Mouse (Mus musculus) megakaryocyte, adult 5-6 weeks (primary cell): ENCODE data around the gene Hyal1. TPM values are rescaled to one million over a fixed set of nuclear protein-coding genes. Genes with fewer than 3 reads are reported as not detected.
"Not testable (repeated sequence)": the region's sequence is repeated elsewhere in the genome, so short reads cannot be mapped to it uniquely, and the experiment has no call there.

Source experiments
- ATAC-seq: 2 replicates; pipeline ENCODE4 v1.8.0; 2016; ENCODE audit warnings: mild to moderate bottlenecking, inconsistent platforms; ENCODE audit not compliant: poor library complexity, severe bottlenecking
- total RNA-seq, 2 experiments: library from RNA; stranded (forward) in 1 of 2; stranded (reverse) in 1 of 2; fragments of 153-499, 151-499 nt in 1 of 2; fragments of 221-1000, 200-1000 nt in 1 of 2; gene quantifications; 2 replicates each; pipeline versions ENCODE4 v1.2.3 to v1.2.4; 2015 to 2017

Gene Hyal1
- total RNA-seq, 2 experiments from 2014 or later, result 0.38 to 0.99 TPM

GRCm38 (mm10) chr9:107570016-107570415, 6.7 kb upstream of the Hyal1 start:
- no peak for ATAC-seq

DNA sequence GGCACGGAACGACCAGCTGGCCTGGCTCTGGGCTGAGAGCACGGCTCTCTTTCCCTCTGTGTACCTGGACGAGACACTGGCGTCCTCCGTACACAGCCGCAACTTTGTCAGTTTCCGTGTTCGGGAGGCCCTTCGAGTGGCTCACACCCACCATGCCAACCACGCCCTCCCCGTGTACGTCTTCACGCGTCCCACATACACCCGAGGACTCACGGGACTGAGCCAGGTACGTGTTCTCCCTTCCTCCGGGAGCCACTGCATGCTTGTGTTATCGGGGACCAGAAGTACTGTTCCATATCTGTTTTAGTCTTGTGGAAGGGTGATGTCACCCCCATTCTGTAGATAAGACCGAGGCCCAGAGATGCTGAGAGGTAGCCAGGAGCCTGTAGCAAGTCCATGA, 5.9 kb upstream of the Hyal1 start:
- no peak for ATAC-seq

DNA sequence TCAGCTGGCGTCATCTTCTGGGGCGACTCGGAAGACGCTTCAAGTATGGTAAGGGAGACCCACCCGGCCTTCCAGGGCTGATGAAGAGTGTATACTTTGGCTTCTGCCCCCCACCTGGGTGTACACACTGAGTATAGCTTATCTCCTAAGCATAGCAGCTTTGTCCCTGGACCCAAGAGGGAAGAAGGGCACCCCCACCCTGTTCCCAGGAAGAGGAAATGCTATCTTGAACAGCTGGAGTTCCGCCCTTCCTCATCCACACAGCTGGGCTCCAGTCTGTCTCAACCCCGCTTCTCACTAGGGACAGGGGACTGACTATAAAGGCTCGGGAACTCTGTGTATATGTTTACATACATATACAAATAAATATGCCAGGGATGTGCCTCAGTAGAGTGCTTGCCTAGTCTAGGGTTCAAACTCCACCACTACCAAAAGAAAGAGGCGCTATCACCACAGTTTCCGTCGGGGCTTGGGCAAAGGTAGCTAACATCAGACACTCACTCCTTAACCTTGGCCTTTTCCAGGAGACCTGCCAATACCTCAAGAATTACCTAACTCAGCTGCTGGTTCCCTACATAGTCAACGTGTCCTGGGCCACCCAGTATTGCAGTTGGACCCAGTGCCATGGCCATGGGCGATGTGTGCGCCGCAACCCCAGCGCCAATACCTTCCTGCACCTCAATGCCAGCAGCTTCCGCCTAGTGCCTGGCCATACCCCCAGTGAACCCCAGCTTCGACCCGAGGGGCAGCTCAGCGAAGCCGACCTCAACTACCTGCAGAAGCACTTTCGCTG, 5.0 kb upstream of the Hyal1 start:
- ATAC-seq, result no peak

DNA sequence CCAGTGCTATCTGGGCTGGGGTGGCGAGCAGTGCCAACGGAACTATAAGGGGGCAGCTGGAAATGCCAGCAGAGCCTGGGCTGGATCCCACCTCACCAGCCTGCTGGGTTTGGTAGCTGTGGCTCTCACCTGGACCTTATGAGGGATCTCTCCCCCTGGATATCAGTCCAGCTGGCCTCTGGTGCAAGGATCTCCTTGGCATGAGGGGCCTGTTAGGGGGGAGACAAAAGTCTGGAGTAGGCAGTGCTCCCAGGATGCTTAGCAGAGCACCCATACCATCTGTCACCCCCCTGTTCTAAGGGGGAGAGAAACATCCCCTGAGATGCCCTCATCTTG, 4.4 kb upstream of the Hyal1 start:
- no peak for ATAC-seq

DNA sequence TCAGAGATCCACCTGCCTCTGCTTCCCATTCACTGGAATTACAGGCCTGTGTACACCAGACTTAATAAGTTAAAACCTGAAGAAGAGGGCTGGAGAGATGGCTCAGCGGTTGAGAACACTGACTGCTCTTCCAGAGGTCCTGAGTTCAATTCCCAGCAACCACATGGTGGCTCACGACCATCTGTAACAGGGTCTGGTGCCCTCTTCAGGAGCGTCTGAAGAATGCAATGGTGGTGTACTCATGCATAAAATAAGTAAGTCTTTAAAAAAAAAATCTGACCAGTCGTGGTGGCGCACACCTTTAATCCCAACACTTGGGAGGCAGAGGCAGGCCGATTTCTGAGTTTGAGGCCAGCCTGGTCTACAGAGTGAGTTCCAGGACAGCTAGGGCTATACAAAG, 3.0 kb upstream of the Hyal1 start:
- ATAC-seq, result not testable (repeated sequence)

GRCm38 (mm10) chr9:107575579-107576356, 959 bp upstream of the Hyal1 start:
- no peak for ATAC-seq

DNA sequence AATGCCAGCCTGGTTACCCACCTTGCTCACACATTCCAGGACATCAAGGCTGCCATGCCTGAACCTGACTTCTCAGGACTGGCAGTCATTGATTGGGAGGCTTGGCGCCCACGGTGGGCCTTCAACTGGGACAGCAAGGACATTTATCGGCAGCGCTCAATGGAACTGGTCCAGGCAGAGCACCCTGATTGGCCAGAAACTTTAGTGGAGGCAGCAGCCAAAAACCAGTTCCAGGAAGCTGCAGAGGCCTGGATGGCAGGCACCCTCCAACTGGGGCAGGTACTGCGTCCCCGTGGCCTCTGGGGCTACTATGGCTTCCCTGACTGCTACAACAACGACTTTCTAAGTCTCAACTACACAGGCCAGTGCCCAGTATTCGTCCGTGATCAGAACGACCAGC, 1.1 kb downstream of the Hyal1 start:
- ATAC-seq, result no peak

DNA sequence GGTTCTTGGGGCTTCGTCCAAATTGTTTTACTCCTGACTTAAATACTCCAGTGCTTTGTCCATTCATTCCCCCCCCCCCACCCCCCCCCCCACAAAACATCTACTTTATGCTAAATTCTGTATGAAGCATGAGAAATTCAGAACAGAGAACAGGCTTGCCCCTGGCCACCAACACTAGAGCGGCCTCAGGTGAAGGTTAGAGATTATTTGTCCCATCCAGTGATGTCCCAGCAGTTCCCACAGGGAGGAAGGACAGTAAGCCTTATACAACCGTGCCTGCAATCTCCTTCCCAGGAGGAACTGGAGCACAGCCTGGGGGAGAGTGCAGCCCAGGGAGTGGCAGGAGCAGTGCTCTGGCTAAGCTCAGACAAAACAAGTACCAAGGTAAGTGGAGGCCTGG, 1.9 kb downstream of the Hyal1 start, which contains the start of gene Naa80:
Gene Naa80, plus strand, starts transcription at position 301 of the 400 bp plus-strand sequence.
- no peak for ATAC-seq

DNA sequence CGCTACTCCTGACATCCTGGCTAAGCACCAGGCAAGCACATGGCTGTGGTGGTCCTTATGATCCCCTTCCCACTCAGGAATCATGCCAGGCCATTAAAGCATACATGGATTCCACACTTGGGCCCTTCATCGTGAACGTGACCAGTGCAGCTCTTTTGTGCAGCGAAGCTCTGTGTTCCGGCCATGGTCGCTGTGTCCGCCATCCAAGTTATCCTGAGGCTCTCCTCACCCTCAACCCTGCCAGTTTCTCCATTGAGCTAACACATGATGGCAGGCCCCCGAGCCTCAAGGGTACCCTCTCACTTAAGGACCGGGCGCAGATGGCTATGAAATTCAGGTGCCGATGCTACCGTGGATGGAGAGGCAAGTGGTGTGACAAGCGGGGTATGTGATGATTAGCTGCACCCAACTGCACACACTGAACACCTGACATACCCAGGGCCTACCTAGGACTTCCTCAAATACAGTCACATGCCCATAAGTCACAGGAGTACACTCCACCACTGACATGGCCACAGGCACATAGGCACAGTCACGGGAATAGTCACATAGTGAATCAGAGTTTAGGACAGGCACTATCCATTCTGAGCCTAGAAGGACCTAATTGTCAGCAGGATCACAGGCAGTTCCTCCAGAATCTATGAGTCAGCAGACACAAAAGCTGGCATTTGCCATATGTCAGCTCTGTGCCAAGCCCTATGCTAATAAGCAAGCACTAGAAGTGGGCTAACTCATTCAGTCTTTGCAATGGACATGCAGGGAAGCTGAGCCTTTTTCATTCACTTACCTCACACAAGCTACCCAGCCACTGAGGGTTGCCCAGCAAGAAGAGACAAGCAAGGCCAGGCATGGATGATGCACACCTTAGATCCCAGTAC, 2.5 kb downstream of the Hyal1 start:
- ATAC-seq, result no peak

DNA sequence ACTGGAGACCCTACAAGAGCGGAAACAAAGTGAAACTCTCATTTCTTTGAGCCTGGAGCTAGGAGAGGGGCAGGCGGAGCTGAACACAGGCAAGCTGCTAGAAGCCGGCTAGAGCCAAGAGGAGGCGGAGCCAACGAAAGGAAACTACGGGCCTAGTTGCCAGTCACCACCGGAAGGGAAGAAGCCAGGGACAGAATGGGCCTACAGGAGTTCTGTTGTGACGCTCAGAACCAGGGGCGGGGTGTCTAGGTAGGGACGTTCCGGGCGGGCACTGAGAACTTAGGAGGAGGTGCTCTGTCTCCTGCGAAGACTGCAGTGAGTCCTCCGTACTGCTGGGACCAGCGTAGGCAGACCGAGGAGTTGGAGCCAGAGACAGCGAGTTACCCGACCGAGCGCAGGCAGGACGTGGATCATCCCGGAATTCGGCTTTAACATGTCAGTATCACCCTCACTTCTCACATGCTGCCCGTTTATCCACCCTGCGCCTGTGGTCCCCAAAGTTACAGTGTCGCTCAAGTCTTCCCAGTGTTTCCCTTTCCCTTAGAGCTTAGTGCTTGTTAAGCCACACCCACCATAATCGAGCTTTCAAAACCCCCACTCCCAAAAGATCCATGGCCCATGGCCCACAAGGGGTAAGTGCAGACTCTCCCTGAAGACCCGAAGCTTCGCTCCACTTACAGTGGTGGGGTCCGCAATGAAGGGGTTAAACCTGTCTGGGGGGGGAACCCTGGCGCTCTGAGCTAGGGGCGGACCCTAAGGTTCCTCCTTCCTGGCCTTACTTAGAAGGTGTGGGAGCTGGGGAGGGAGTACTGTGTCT, 4.0 kb downstream of the Hyal1 start, which contains the start of gene Hyal3:
Gene Hyal3, plus strand, starts transcription at position 318 of the 817 bp plus-strand sequence.
- ATAC-seq, result peak; percentile 77

DNA sequence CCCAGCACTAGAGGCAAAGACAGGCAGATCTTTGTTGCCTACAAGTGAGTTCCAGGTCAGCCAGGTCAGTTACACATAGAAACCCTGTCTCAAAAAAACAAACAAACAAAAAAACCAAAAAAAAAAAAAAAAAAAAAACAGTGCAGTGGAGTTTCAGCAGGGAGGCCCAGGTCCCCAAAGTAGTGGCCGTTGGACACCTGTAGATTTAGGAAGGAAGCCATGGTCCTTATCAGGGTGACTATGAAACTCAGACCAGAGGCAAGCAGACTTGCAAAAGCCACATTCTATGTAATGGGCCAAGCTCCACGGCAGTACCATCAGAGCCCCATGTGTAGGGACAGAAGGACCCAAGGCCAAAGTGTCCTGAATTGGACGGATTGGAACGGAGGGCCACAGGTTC, 4.9 kb downstream of the Hyal1 start:
- ATAC-seq, result no peak

- ATAC-seq, result no peak
Observed at GRCm38 (mm10) chr9:107582509-107583062, 5.9 kb downstream of the Hyal1 start.

DNA sequence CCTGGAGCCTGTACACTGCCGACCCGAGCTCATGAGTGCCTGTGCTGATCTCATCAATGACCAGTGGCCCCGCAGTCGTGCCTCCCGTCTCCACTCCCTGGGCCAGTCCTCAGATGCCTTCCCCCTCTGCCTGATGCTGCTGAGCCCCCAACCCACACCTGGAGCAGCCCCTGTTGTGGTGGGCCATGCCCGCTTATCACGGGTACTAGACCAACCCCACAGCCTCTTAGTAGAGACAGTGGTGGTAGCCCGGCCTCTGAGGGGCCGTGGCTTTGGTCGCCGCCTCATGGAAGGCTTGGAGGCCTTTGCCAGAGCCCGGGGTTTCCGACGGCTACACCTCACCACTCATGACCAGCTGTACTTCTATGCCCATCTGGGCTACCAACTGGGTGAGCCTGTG, 6.4 kb downstream of the Hyal1 start:
- ATAC-seq, result no peak

DNA sequence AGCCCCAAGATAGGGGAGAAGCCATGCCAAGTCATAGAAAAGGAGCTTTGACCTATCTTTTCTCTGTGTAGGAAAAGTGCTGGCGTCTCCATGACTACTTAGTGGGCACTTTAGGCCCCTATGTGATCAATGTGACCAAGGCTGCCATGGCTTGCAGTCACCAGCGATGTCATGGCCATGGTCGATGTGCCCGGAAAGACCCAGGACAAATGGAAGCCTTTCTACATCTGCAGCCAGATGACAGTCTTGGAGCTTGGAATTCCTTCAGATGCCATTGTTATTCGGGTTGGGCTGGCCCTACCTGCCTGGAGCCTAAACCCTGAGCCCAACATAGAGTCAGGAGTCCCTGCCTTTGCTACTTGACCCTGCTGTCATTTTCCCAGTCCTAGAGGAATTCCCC, 9.8 kb downstream of the Hyal1 start:
- no peak for ATAC-seq

- ATAC-seq, result peak; percentile 97
Observed at GRCm38 (mm10) chr9:107586974-107587832, 10.5 kb downstream of the Hyal1 start, which contains the start of gene Ifrd2. Gene Ifrd2 (plus strand): TSS chr9:107587642.

DNA sequence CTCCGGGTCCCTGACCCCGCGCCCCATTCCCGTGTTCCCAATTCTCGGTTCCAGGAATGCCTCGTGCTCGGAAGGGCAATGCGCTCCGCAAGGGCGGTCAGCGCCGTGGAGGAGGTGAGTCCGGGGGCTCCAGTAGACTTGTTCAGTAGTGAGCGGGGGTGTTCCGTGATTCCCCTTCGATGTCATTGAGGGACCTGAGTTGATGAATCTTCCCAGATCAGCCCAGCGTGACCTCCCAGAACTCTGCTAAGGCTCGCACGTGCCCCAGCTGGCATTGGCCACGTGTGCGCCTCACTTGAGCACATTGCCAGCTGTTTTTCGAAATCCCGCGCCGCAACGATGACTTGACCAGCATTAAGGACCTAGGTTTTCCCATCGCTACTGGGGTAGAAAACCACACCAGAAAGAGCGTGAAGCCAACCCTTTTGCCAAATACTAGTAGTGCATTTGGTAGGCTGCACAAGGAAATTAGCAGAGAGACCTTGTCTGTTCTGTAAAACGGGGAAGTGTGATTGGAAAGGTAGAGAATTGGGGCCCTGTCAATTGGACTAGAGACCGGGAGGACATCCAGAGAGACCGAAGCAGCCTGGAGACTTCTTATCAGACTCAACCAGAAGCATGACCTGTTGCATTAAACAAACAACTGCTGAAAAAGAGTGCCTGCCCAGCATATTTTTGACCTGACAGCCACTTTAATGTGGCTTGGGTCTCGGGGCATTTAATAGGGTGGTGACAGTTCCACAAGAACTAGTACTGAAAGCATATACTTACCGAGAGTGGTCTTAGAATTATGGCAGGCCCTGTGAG, 11.3 kb downstream of the Hyal1 start:
- ATAC-seq, result peak; percentile 7; the same call in 1 of the 2 replicates

- ATAC-seq, result no peak
Observed at GRCm38 (mm10) chr9:107590058-107590772, 13.5 kb downstream of the Hyal1 start.

GRCm38 (mm10) chr9:107590773-107591060, 14.0 kb downstream of the Hyal1 start:
- no peak for ATAC-seq
